Mouse (Mus musculus) lung, postnatal 0 days (tissue): ENCODE results near the gene Tspan32.

Experiments used
- CTCF ChIP-seq: IDR thresholded peaks from 2 replicates; pipeline ENCODE4 v1.5.1; 2016; ENCODE audit warnings: antibody characterized with exemption, mild to moderate bottlenecking
- EP300 ChIP-seq: IDR thresholded peaks from 2 replicates; pipeline ENCODE4 v1.6.1; 2016; ENCODE audit warnings: antibody characterized with exemption, mild to moderate bottlenecking, control low read depth

GRCm38 (mm10) chr7:143014862-143015659 lies 10.2 kb downstream of the Tspan32 start:
- TF ChIP-seq CTCF = no peak
- TF ChIP-seq EP300 = no peak
